Mouse (Mus musculus) liver, embryonic 14.5 days (tissue): ENCODE measurements around the gene Urb1.

Experiments used
- CTCF ChIP-seq: IDR thresholded peaks from 2 replicates; pipeline ENCODE4 v1.5.1; 2016; ENCODE audit warnings: antibody characterized with exemption, low read depth, control low read depth
- EP300 ChIP-seq: IDR thresholded peaks from 2 replicates; pipeline ENCODE4 v1.6.1; 2016; ENCODE audit warnings: antibody characterized with exemption, low read depth

- TF ChIP-seq EP300: no peak
- no peak for TF ChIP-seq CTCF
These were observed 17.3 kb upstream of the Urb1 start for GRCm38 (mm10) chr16:90827498-90827897.
